Mouse (Mus musculus): ENCODE results near the gene Lrrc75a.

DNA sequence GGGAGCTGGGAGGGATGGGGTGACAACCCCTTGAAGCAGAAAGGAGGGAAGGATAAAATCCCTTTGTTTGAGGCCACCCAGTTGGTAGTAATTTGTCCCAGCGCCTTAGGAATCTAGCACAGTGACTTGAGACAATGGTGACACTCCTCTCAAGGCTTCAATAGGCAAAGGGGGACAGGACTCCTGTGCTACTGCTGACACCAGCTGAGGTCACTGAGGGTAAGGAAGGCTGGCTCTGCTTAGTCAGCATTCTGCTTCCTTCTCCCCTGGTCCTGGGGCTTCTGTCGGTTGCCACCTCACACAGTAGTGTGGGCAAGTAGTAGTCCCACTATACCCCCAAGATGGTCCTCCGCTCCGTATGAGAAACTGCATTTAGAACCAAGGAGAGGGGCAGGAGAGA is 17.2 kb downstream of the Lrrc75a start:
- no peak for TF ChIP-seq POLR2A (IDR thresholded peaks at IDR 0.05; ENCODE audit: insufficient read depth, low read depth, low read length)
- TF ChIP-seq CTCF (IDR thresholded peaks at IDR 0.05; ENCODE audit: insufficient read depth, low read depth, low read length): no peak
